Mouse (Mus musculus) megakaryocyte progenitor cell, adult 5-6 weeks (primary cell): Measurements from ENCODE around the gene Slc2a5. TPM values are rescaled to one million over a fixed set of nuclear protein-coding genes. Genes with fewer than 3 reads are reported as not detected.

Experiments used
- ATAC-seq: replicated peaks from 2 replicates; pipeline ENCODE4 v1.8.0; 2016; ENCODE audit warnings: mild to moderate bottlenecking, moderate TSS enrichment, inconsistent platforms; ENCODE audit not compliant: poor library complexity
- total RNA-seq, 2 experiments: library from RNA; stranded (forward) in 1 of 2; stranded (reverse) in 1 of 2; fragments of 157-497, 149-512 nt in 1 of 2; fragments of 200-1000 nt in 1 of 2; gene quantifications; 2 replicates each; pipeline versions ENCODE4 v1.2.3 to v1.2.4; 2015 to 2017

The Slc2a5 gene
- not detected in 2 replicates for total RNA-seq (2015)
- total RNA-seq (2017): not detected in 2 replicates

DNA sequence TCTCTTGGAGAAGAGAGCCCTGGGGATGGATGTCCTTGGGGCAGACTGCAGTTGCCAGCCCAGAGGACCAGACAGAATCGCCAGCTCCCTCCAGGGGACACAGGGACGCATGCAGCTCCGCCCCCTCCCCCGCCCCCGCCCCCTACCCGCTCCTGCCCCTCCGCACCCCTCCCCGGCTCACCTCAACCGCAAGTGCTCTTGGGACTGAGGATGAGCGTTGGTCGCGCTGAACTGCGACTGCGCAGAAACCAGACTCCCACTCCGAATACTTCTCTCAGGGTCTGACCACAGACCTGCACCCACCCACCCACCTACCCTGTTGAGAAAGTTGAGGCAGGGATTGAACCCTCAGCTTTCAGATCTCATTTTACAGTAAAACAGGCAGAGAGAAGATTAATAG lies at the start of gene Slc2a5:
TSS of gene Slc2a5 (plus strand) at position 229 of the 400 bp plus-strand sequence.
- ATAC-seq: no peak

- no peak for ATAC-seq
Observed at GRCm38 (mm10) chr4:150070136-150070535, 48.9 kb upstream of the Slc2a5 start.

DNA sequence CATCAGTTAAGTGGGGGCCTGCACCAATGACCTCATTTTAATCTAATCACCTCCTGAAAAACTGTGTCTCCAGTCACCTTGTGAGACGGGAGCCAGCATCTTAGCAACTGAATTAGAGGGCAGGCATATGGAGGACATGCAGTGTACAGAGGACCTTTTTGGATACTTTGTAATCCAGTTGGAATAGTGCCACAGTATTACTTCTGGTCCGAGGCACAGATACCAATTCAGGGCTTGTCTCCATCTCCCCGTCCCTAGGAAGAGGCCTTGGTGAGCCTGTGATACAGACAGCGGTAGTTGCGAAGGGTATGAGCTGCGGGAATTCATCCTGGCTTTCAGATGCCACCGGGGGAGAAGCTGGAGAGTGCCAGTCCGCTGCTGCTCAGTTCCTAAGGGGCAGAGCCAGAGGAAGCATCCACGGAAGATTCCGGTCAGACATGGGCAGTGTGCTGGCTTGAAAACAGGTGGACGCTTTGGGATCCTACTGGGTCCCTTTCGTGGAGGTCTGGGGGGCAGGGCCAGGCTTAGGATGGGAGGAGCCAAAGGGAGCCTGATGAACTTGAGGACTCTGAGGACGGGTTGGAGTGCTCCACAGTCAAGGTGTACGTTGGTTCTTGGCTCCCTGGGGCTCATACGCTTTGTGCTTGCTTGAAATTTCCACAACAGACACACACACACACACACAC lies 46.5 kb upstream of the Slc2a5 start:
- no peak for ATAC-seq

DNA sequence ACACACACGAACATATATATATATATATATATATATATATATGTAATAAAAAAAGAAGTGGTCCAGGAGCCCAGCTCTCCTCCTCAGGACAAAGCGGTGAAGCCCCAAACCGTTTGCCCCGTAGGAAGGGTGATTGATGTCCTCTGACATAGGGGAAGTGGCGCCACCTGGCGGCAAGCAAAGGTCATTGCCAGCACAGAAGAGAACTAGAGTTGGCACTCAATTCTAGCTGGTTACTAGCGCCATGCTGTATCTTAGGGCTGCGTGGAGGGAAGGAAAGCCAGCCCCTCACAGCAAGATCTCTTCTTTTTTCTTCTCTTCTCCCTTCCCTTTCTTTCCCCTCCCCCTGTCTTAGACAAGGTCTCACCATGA lies 46.0 kb upstream of the Slc2a5 start:
- ATAC-seq: peak; percentile 85

- ATAC-seq: no peak
Observed at GRCm38 (mm10) chr4:150075350-150075749, 43.7 kb upstream of the Slc2a5 start.

DNA sequence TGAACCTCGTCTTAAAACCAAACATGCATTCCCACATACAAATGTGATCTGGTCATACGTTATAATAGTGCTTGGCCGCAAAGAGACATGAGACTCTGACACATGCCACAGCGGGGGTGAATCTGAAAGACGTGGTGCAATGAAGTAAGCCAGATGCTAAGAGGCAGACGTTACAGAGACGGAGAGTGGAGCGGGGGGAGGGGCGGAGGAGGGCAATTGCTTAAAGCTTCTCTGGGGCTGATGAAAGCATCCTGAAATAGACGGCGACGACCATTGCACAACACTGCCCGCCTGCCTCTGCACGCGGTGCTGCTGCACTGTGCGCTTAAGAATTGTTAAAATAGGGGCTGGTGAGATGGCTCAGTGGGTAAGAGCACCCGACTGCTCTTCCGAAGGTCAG lies 42.9 kb upstream of the Slc2a5 start:
- peak; percentile 93 for ATAC-seq

DNA sequence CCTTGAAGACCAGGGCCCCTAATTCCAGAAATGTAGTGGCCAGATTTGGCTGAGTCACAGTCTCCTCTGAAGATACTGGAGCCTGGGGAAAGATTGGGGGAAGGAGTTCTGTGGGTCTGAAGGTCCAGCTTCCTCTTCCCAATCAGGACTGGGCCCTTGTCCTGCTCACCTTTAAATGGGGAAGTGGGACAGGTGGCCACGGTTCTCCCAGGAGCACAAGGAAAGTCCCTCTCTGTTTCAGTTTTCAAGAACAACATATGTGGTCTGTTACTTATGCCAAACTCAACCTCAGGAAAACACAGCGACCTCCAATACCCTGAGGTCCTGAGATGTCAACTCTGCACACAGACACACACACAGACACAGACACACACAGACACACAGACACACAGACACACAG lies 40.4 kb upstream of the Slc2a5 start:
- no peak for ATAC-seq

GRCm38 (mm10) chr4:150079244-150079643 lies 39.8 kb upstream of the Slc2a5 start:
- ATAC-seq: no peak

DNA sequence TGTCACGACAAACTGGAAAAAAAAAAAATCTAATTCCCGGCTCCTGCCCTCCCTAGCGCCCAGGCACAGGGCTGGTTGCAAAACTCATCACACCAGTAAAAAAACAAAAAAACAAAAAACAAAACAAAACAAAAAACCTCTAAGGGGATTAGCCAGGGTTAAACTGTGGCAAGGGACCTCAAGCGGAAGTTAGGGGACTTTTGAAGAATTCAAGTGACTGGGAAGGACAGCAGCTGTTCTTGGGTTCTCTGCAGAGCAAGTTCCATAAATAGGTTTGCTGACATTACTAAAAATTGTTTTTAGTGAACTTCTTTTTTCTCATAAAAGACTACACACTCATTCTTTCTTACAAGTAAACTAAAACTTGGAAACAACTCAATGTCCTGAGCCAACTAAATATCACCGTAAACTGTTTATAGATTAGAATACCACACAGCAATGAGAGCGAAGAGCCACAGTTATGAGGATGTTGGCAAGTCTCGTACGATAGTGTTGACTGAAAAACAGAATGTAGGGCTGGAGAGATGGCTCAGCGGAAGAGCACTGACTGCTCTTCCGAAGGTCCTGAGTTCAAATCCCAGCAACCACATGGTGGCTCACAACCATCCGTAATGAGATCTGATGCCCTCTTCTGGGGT lies 38.6 kb upstream of the Slc2a5 start:
- ATAC-seq: no peak

GRCm38 (mm10) chr4:150085366-150085765 lies 33.7 kb upstream of the Slc2a5 start:
- ATAC-seq: no peak

- no peak for ATAC-seq
Observed at GRCm38 (mm10) chr4:150086841-150087160, 32.3 kb upstream of the Slc2a5 start.

GRCm38 (mm10) chr4:150087161-150087889 lies 31.8 kb upstream of the Slc2a5 start, which contains the start of gene Gpr157:
Gpr157 (plus strand) TSS chr4:150087365.
- ATAC-seq: peak; percentile 92

GRCm38 (mm10) chr4:150087890-150088530 lies 31.1 kb upstream of the Slc2a5 start:
- ATAC-seq: no peak

DNA sequence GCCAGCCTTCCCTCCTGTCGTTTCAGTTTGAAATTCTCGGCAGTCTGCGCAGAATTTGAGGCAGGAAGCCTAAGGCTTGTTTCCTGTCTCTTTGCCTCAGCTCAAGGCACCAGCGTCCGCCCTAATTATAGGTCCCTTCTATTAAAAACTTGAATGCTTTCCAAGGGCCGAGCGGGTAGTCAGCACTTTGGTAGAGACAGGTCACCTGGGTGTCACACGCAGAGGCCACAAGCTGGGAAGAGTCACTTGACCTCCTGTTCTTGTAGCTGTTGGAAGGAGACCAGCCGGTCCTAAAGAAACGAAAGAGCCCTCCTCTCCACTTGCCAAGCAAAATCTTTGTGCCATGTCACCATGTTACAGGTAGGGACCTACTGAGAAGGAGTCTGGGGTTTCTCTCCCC lies 30.0 kb upstream of the Slc2a5 start:
- no peak for ATAC-seq

GRCm38 (mm10) chr4:150091887-150092582 lies 27.0 kb upstream of the Slc2a5 start:
- ATAC-seq: peak; percentile 41

DNA sequence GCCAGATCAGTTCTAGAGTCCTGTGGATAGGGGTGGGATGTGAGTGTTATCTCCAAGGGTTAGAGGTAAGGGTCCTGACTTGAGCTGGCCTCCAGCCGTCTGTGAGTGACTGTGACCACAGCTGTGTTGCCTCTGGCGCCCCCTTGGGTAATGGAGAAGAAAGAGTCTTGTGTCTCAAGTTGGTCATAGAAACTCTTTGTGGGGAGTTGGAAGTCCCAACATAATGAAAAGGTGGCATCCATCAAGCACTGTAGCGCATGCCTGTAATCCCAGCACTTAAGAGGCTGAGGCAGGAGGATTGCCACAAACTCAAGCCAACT lies 26.5 kb upstream of the Slc2a5 start:
- ATAC-seq: peak; percentile 49

DNA sequence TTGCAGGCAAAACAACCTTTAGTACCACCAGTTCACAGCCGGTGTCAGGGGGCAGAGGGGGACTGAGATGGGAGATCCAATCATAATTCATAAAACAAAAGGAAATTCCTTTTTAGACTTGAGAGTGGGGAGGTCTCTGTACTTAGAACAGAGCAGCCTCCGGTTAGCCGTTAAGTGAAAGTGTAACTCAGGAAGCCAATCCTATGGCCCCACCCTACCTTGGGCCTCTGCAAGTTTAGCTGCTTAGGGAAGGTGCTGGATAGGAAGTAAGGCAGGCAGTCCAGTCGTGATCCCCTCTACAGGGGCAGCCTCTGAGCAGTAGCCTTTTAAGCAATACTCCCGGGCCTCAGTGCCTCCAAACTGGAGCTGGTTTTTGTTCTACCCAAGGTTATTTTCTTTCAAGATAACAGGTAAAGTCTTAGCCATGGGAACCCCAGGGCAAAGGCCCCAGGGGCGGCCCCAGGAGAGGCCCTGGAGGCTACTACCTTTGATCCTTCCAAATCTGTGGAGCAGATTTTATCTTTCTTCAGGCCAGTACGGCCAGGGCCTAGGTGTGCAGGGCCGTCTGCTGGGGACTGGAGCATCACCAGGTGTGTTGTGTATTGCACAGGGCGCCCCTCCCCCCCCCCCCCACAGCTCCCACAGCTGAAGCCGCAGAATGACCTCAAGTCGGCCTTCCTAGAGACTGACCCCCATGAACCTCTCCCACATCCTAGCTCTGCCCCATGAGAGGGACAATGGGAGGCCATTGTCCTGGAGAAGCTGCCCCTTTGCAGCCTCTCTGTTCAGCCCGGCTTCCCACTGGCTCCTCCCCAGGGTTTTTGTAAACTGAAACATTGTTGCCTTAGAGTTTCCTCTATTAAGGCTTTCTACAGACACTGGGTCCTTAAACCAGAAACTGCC lies 25.3 kb upstream of the Slc2a5 start:
- peak; percentile 35 for ATAC-seq

DNA sequence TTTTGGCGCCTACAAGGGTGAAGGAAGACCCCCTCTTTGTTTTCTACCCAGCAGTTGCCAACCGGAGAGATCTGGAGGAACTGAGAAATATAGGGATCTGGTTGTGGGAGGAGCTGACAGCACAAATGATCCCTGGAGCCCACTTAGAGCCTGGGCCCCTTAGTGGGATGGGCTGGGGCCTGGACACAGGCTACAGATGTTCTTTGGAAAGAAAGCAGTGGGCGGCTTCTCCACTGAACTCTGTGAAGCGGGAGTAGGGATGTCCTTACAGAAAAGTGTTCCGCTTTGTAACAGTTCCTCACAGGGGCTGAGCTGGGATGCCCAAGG lies 24.7 kb upstream of the Slc2a5 start:
- ATAC-seq: no peak

- no peak for ATAC-seq
Observed at GRCm38 (mm10) chr4:150096309-150096708, 22.8 kb upstream of the Slc2a5 start.

GRCm38 (mm10) chr4:150097847-150098246 lies 21.2 kb upstream of the Slc2a5 start:
- no peak for ATAC-seq
